Mouse (Mus musculus) left cerebral cortex, adult 11 months (tissue): ENCODE data around the gene Hoxb4.

ENCODE experiments used
- DNase-seq: peaks from one replicate; pipeline ENCODE4 v3.0.0; 2022; ENCODE audit warnings: low spot score

The Hoxb4 gene

DNA sequence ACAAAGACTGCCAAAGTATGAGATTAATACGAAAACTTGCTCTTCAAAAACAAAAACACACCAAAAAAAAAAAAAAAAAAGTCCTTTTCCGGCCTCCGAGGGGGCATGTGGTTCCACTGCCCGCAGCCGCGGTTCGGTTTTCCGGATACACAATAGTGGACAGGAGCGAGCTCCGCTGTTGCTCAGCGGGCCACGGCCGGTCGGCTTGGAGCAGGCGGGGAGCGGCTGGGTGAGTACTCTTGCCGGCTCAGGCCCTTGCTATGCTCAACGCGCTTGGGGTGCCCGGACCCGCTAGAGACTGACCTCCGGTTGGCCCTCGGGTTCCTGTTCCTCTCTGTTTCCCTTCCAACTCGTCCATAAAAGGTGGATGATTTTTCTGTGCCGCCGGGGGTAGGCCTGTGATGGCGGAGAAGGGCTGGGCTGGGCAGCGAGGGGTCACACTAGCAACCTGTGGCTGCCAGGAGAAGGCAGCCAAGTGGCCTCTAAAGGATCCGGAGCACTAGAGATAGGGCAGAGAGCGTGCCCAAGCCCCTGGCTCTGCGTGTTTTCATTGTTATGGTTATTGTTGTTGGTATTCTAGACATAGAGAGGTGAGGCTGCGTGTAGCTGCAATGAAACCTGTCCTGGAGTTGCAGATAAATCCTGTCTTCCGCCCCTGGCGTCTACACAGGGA lies 3.3 kb upstream of the Hoxb4 start:
- no peak for DNase-seq

DNA sequence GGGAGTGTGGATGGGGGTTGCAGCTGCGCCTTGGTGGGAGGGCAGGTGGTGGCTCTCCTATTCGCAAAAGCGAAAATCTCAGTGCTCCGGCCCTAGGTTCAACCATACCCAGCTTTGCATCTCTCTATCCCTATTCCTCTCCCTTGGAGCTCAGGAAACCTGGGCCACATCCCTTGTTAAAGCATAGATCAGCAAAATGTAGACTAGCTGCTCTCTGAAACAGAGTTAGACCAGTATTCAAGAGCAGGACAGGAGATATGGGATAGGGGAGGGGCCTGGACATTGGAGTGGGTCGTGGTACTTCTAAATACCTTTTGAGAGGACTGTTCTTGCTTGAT lies 2.8 kb upstream of the Hoxb4 start:
- no peak for DNase-seq

DNA sequence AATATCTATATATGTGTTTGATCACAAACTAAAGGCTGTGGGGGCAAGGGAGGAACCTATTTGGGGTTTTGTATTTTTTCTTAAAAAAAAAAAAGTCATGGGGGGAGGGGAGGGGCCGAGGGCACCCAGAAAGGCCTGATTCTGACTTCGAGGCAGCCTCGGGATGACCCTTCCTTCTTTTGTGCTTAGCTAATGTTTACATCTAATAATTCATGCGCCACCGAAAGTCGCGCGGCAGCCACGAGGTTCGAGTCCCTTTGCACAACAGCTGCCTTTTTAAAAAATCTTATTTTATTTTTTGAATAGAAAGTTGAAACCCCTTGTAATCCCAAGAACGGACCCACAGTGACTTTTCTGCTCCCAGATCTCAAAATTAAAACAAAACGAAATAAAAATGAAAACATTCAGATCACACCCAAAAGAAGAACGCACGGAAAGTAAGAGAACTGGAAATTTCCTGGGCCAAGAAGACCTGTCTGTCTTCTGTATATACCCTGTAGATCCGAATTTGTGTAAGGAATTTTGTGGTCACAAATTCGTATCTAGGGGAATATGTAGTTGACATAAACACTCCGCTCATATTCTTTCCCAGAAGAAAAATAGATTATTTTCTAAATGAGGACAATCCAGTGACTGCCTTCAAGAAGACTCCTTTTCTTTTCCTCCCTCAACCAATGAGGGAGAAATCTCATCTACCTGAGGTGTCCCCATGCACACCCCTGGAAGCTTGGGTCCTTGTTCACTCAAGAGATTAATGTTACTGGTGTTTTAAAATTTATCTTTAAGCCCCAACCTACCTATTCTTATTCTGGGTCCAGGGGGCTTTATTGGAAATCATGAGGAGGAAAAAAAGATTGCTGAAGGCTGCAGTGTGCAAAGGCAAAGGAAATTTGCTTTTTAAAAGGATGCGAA lies 1.1 kb upstream of the Hoxb4 start:
- no peak for DNase-seq

DNA sequence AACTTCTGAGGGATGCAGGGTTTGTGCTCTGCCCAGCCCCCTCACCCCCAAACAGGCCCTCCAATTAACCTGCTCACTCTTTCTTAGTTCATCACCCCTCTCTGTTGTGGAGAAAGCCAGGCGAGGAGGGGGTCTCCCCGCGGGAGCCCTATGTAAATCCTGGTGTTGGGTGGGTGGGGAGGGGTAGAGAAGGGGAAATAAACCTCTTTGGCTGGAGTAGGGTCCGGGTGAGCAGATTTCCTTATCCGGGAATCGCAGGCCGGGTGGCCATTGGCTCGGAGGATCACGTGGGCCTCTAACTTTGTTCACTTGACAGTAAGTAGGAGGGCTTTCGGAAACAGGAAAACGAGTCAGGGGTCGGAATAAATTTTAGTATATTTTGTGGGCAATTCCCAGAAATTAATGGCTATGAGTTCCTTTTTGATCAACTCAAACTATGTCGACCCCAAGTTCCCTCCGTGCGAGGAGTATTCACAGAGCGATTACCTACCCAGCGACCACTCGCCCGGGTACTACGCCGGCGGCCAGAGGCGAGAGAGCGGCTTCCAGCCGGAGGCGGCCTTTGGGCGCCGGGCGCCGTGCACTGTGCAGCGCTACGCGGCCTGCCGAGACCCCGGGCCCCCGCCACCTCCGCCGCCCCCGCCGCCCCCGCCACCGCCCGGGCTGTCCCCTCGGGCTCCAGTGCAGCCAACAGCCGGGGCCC lies 452 bp downstream of the Hoxb4 start:
- DNase-seq: no peak

DNA sequence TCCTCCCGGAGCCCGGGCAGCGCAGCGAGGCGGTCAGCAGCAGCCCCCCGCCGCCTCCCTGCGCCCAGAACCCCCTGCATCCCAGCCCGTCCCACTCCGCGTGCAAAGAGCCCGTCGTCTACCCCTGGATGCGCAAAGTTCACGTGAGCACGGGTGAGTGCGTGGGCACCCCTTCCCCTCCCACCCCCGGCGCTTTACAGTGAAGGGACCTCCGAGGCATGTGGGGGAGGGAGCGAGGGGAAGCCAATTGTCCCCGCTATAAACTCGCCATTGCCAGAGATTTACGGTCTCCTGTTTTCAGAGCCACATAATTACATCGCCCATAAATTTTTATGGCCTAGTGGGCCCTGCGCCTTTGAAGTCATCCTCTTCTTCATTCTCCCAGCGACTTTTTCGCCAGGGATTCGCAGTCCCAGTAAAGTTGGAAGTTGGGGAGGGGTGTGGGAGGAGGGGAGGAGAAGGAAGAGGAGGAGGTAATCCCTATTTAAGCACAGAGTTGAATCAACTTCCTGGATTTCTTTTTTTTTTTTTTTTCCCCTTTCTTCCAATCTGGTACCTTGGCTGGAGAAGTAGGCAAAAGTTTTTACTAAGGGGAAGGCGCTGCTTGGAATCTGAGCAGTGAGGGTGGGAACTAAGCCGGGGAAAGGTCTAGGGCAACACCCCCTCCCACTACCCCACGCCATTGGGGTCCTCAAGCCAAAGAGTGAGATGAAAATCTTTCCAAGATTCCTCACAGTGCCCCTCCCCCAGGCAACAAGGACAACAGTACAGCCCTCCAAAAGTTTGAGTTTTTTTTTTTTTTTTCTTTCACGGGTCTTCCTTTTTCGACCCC lies 1.2 kb downstream of the Hoxb4 start:
- no peak for DNase-seq

DNA sequence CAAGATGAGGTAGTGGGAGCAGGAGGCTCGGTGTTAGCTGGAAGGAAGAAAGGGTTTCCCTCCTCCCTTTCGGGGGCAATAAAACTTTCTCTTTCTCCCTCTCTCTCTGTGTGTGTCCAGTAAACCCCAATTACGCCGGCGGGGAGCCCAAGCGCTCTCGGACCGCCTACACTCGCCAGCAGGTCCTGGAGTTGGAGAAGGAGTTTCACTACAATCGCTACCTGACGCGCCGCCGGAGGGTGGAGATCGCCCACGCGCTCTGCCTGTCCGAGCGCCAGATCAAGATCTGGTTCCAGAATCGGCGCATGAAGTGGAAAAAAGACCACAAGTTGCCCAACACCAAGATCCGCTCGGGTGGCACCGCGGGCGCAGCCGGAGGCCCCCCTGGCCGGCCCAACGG lies 1.8 kb downstream of the Hoxb4 start:
- no peak for DNase-seq

DNA sequence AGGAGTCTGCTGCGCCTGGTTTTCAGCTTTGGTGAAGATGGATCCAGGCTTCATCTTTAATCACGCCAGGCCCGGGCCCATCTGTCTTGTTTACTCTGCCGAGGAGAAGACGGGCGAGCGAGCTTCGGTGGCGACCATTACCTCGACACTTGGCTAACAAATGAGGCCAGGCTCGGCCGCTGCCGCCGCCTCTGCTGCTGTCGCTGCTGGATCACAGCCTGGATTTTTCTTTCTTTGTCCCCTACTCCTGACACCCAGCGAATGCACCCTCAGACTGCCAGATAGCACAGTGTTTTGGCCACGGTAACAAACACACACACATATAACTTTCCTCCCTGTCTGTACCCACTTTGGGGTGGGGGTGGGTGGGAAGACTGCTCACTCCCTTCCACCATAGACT lies 2.6 kb downstream of the Hoxb4 start:
- no peak for DNase-seq

DNA sequence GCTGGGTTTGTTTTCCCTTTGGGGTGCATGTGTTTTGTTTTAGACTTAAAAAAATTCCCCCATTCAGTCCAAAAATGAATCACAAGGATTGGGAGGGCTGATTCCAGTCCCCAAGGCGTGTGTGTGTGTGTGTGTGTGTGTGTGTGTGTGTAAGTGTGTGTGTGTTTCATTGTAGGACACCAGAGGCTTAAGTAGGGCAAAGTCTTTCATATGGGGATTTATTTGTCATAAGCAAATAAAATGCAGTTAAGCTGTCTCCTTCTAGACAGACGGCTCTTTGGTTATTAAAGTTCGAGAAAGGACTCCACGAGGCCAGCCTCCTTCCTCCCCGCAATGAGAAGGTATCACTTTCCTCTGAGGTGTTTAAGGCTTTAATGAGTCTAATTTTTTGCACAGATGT lies 3.8 kb downstream of the Hoxb4 start:
- no peak for DNase-seq

DNA sequence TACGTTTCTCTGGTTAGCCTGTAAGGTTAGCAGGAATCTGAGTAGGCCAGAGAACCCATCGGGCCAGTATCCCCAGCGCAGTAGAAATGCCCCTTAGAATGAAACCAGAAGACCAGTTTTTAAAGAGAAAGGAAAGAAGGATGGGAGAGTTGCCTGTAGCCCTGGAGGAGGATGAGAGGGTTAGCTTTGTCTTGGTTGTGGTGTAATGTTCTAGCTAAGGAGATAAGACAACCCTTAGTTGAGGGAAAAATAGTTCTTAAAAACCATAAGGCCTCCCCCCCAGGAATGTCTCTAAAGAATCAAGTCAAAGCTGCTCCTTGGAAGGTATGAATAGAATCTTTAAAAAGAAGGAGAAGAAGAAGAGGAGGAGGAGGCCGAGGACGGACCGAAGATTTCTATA lies 4.7 kb downstream of the Hoxb4 start:
- no peak for DNase-seq

DNA sequence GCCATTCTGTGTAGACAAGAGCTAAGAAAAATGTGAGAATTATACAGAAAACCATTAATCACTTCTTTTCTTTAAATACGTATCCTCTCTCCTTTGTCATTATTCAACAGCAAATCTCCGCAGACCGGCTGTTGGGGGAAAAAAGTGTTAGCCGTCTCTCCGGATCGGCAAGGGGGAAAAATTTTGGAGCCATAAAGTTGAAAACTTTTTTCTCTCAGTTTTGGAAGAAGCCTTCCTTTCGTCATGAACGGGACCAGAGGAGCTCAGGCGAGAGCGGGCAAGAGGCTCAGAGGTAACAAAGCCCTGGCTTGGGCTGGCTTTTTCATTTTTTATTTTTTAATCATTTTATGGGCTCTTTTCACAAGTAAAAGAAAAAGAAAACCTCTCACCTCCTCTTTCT lies 5.1 kb downstream of the Hoxb4 start, which contains the start of gene Hoxb3:
TSS of gene Hoxb3 (plus strand) at position 173 of the 400 bp plus-strand sequence.
- DNase-seq: no peak

DNA sequence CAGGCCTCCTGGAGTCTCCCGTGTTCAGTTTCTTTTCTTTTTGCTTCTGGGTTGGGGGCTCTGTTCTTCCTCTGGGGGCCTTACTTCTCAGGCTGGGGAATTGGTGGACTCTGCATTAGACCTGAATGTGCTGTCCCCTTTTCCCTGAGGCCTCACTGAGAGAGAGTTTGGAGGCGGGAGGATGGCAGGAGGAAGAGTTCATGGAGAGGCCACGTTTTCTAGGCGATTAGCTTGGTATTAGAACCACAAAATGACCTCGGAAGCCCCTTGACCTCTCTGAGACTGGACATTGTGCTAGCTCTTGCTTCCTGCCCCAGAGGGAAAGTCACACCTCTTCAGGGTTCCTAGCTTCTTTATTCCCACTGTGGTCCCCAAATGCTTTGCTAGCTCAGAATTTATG lies 6.1 kb downstream of the Hoxb4 start:
- no peak for DNase-seq

DNA sequence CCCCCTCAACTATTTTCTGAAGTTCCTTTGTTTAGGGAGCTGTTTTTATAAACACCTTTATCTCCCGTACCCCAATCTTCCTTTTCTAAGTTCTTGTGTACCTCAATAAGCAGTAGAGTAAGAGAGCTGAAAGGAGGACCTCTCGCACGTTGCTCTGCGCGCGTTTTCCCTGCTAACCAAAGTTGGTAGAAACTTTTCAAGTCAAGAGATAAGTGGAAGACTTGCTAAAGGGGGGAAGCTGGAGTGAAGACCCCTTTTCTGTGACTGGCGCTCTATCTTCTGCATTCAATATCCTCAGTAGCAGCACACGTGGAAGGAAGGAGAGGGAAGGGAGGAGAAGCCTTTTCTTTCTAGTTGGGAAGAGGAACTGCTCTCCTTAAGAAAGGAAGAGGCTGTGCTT lies 6.9 kb downstream of the Hoxb4 start:
- DNase-seq: no peak

DNA sequence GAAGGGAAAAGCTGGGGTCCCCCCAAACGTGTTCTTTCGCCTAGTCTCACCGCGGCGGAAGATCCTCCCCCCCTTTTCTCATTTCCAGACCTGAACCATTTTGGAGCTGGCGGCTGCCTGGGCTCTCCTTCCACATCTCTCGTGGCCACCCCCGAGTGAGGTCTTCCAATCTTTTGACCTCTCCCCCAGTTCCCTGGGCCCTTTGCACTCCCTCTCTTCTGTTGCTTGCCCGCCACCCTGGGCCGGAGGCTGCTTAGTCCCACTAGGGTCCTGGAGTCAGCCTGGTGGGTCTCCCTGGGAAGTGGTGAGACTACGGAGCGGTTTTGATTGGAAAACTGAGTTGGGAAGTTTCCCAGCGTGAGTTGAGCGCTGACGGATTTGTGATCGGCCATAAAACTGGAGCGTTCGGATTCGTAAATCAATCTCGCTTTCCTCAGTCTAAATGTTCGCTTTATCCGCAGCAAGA lies 7.7 kb downstream of the Hoxb4 start:
- no peak for DNase-seq

DNA sequence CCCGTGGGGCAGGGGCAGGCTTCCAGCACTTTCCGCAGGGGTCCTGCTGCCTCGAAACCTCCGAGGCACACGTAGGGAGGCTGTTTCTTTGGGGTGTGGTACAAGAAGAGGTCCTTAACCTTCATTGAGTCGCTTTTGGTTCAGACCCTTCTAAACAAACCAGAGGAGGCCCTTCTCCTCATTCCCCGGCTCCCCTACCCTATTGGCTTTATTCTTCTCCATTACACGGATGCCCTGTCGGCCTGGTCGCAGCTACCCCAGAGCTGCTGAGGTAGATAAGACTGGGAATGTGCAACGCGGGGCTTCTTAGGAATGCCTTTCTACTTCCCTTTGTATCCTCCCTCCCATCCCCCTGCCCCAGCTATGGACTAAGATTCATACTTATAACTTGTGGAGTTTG lies 8.6 kb downstream of the Hoxb4 start:
- DNase-seq: no peak

DNA sequence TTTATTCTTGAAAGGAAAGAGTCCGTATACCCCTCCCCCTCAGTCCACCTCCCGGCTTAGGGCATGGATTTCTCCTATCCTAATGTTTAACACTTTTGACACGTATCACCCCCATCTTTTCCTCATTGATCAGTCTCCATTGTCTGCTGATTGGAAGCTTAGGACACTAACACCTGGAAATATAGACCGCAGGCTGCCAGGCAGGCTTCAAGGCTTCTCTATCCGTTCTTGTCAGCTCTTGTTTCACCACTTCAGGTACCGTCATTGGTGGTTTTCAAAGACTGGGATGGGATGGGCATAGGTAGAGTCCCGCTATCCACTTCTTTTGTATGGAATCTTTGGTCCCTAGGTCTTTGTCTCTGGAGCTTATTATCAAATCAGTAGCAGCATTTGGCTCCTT lies 9.1 kb downstream of the Hoxb4 start:
- DNase-seq: no peak

DNA sequence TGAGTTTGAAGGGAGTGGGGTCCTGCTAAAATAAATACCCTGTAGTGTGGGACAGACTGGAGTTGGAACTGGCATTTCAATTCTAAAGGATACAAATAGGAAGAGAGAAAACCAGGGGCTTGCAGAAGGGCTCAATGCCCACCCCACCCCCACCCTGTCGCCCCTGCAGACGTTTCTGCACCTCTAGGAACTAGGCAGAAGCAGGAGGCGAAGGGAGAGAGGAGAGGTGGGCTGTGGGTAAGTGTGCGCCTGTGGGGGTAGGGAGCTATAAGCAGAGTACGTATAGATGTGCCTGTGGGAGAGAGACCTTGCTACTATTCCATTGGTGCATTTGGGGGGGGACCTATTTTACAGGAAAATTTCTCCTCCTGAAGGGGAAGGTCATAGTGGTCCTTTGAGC lies 9.7 kb downstream of the Hoxb4 start:
- DNase-seq: no peak

DNA sequence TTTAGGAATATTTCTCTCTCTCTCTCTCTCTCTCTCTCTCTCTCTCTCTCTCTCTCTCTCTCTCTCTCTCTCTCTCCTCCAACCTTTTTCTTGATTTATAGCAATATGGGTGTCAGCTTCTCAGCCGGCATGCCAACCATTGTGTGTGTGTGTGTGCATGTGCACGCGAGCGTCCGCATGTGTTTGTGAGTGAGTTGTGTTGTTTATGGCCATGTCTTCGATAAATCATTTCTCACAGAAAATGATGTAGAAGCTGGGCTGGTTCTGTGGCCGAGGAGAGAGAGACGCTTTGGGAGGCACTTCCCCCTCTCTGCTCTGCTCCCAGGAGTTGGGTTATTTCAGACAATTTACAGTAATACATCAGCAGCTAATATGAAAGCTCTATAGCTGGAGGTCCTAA lies 10.5 kb downstream of the Hoxb4 start:
- DNase-seq: no peak

DNA sequence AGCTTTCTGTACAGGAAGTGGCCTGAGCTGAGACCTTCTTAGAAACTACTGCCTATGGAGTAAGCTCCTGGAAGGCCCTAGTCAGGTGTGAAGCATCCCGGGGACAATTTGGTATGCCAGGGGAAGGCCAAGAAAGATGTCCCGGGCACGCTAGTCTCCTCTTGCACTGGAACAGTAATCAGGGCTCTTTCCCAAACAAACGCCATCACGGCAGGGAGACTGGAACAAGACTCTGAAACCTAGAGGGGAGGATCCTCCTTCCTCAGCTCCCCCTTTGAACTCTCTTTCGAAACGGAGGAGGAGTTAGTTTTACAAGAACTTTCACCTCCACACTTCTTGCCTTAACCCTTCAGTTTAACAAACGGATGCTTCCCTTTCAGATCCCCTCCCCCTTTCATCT lies 14.0 kb downstream of the Hoxb4 start:
- DNase-seq: no peak

DNA sequence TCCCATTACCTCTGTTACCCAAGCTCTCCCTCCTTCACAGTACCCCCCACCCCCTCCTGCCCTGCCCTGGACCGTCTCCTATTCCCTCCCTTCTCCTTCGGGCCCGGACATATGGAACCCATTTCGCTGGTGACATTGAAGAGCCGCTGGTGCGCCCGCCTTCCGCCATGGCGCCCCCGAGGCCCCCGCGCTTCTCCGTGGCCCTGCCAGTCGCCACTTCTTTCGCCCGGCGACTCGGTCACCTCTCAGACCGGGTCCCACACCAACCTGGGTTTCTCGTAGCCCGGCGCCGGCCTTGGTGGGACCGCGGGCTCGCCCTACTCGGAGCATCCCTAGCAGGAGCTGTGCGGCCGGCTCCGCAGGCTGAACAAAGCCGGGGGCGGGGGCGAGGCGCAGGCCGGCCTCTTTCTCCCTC lies 14.6 kb downstream of the Hoxb4 start:
- no peak for DNase-seq

DNA sequence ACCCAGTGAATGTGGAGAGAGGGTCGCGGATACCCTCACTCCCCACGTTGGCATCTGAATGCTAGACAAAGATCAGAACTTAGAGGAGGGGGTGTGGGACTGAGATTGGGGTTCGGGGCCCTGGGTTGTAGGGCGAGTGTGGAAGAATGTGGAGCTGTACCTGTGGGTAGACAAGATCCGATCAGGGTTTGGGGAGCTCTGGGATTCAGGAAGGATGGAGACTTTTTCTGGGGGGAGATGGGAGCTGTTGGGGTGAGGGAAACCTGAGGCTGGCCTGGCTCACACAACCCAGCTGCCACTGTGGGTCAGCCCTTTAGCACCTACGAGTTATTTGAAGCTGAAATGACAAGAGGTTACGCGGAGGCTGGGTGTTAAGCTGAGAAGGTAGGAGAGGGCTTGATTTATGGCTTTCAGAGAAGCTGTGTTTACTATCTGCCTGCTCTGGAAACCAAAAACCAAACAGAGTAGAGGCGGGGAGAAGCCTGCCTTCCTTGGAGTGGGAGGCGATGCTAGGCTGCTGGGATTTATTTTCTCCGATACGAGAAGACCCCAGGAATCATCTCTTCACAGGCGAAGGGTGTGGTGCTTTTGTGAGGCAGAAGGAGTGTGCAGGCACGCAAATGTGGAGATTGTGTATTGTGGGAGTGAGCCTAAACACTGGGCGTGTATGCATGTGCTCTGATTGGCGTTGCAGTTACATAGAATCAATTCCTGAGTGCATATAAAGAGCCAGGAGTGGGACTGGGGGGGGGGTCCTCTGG lies 15.4 kb downstream of the Hoxb4 start:
- no peak for DNase-seq

DNA sequence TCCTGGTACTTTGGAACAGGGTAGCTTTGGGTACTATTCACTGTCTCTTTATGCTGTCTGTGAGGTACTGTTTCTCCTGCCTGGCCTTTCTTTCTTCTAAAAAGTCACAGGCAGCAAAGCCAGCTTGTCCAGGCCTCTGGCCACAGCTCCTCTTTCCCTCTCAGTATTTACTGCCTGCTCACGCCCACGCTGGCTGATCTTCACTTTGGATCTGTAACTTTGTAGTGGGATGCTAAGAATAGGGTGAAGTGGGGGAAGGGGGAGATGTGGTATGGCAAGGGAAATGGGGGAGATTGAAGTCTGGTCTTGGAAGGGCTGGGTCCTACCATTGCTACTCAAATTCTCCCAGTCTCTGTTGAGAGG lies 15.9 kb downstream of the Hoxb4 start:
- DNase-seq: no peak
